Mouse (Mus musculus) heart, postnatal 0 days (tissue): ENCODE data around the gene Pik3cd.

Experiments
- CTCF ChIP-seq: IDR thresholded peaks from 2 replicates; pipeline ENCODE4 v1.5.1; 2016; ENCODE audit warnings: antibody characterized with exemption, control low read depth, low read depth
- EP300 ChIP-seq: IDR thresholded peaks from 2 replicates; pipeline ENCODE4 v1.6.1; 2016; ENCODE audit warnings: antibody characterized with exemption, low read depth

DNA sequence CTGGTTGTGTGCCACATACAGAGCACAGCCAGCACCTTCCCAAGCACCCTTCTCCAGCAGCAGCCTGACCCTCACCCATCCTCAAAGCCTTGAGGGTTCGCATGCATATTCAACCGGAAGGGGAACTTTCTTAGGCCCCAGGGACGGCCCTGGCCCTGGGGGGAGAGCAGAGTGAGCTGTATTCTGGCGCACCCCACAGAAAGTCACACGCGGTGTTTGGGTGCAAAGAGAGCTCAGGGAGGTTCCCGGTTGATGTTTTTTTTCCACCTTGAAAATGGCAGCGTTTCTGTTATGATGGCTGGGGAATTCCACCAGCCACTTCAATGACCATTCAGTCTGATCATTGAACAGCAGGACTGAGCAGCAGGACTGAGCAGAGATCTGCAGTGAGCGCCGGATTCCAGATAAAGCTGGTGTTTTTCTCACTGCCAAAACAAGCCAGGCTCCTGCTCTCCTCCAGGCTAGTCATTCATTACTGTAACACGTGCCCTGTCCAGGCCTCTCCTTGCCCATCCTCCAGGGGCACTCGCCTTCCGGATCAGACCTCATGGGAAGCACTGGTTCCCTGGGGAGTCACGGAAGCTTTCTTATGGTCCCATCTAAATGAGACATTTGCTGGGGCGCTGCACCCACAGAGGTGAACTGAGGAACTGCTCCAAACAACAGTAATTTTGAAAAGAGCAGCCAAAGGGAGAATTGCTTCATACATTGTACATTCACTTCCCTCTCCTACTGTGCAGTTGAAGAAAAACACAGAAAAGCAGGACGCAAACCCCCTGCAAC lies 6.0 kb downstream of the Pik3cd start:
- TF ChIP-seq CTCF (peak; percentile 11; the same call in 1 of the 2 replicates), EP300 (no peak)
